Mouse (Mus musculus): ENCODE data around the gene Osbpl11. TPM values are rescaled to one million over a fixed set of nuclear protein-coding genes. Genes with fewer than 3 reads are reported as not detected.

Gene Osbpl11
- polyA plus RNA-seq, 1 experiment, result 8.3 TPM

DNA sequence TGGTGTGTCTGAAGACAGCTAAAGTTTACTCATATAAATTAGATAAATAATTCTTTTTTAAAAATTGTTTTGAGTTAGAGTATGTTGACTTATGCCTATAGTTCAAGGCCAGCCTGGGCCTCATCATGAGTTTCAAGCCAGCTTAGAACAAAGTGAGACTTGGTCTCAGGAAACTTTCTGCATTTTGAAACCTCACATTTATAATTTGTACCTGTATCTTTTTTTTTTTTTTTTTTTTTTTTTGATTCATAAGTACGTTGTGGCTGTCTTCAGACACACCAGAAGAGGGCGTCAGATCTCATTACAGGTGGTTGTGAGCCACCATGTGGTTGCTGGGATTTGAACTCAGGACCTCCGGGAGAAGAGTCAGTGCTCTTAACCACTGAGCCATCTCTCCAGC is 75.0 kb downstream of the Osbpl11 start:
- peaks cover 11% of the 10 kb centered on the region for H3K36me3 ChIP-seq (ENCODE audit: control insufficient read depth, insufficient read depth)
- H3K4me3 ChIP-seq (ENCODE audit: insufficient read depth, poor library complexity, severe bottlenecking), result no peak overlapping the region
- H3K79me2 ChIP-seq (ENCODE audit: control insufficient read depth, insufficient read depth), result peaks cover 86% of the 10 kb centered on the region
- H3K27me3 ChIP-seq (ENCODE audit: control insufficient read depth, insufficient read depth, insufficient read length), result no peaks in the 10 kb centered on the region
- no peak overlapping the region for H3ac ChIP-seq (ENCODE audit: control insufficient read depth, insufficient read length, low read depth)
- TF ChIP-seq CEBPB (IDR thresholded peaks at IDR 0.05; ENCODE audit: low read depth) (no peak), CTCF (IDR thresholded peaks at IDR 0.05; ENCODE audit: control insufficient read depth, insufficient read depth, insufficient read length) (no peak), FOSL1 (IDR thresholded peaks at IDR 0.05; ENCODE audit: insufficient read depth, low read length, poor library complexity, severe bottlenecking) (no peak), MYOG (IDR thresholded peaks at IDR 0.05; ENCODE audit: control insufficient read depth, extremely low read depth, insufficient read length) (no peak), MAX (IDR thresholded peaks at IDR 0.05) (no peak), USF1 (IDR thresholded peaks at IDR 0.05; ENCODE audit: low read depth) (no peak), MYOD1 (IDR thresholded peaks at IDR 0.05; ENCODE audit: control insufficient read depth, insufficient read length, low read depth) (no peak)
- H3K79me3 ChIP-seq (ENCODE audit: low read depth), result peaks cover 43% of the 10 kb centered on the region

DNA sequence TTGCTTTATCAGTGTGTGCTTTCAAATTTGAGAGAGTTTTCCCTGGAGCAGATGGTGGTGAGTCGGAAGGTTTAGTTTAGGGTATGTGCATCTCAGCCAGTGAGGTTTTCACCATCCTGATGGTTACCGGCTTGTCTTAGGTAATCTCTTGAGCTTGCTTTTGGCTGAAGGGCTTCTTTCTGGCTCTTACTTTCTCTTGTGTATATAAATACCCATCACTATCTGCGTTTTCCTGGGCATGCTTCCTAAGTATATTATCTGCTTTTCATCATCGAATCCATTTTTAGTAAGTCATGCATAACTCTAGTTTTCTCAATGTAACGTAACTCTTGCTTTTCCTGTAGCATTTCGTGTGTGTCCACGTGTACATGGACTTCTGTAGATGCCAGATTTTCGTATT is 76.0 kb downstream of the Osbpl11 start:
- Histone ChIP-seq H3K79me2 (ENCODE audit: control insufficient read depth, insufficient read depth) (peaks cover 76% of the 10 kb centered on the region), H3K27me3 (ENCODE audit: control insufficient read depth, insufficient read depth, insufficient read length) (no peaks in the 10 kb centered on the region), H3K4me3 (ENCODE audit: insufficient read depth, poor library complexity, severe bottlenecking) (no peak overlapping the region), H3ac (ENCODE audit: control insufficient read depth, insufficient read length, low read depth) (no peak overlapping the region), H3K36me3 (ENCODE audit: control insufficient read depth, insufficient read depth) (peaks cover 18% of the 10 kb centered on the region), H3K79me3 (ENCODE audit: low read depth) (peaks cover 40% of the 10 kb centered on the region)
- TF ChIP-seq MYOG (IDR thresholded peaks at IDR 0.05; ENCODE audit: control insufficient read depth, extremely low read depth, insufficient read length) (no peak), FOSL1 (IDR thresholded peaks at IDR 0.05; ENCODE audit: insufficient read depth, low read length, poor library complexity, severe bottlenecking) (no peak), MYOD1 (IDR thresholded peaks at IDR 0.05; ENCODE audit: control insufficient read depth, insufficient read length, low read depth) (no peak), MAX (IDR thresholded peaks at IDR 0.05) (no peak), USF1 (IDR thresholded peaks at IDR 0.05; ENCODE audit: low read depth) (no peak), CTCF (IDR thresholded peaks at IDR 0.05; ENCODE audit: control insufficient read depth, insufficient read depth, insufficient read length) (no peak), CEBPB (IDR thresholded peaks at IDR 0.05; ENCODE audit: low read depth) (no peak)

DNA sequence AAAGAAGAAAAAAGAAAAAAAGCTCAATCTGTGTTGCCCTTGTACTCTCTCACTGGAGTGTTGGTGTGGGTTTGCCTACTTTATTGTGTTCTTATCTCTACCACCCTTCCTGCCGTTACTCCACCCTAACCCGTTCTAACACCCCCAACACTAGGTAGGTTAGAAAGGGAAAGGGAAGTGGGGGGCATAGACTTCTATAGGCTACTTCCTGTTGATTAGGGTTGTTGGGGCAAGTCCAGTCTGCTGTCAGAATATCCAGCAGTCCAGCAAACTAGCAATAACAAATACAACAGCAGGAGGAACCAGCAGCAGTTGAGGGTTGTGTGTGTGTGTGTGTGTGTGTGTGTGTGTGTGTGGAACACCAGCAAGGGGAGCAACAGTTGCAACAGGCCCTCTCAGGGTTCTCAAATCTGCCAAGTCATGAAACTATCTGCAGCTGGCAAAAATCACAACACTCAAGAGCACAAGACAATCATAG is 76.8 kb downstream of the Osbpl11 start:
- Histone ChIP-seq H3K36me3 (ENCODE audit: control insufficient read depth, insufficient read depth) (peaks cover 24% of the 10 kb centered on the region), H3K27me3 (ENCODE audit: control insufficient read depth, insufficient read depth, insufficient read length) (no peaks in the 10 kb centered on the region), H3K79me2 (ENCODE audit: control insufficient read depth, insufficient read depth) (peaks cover 68% of the 10 kb centered on the region), H3K79me3 (ENCODE audit: low read depth) (peaks cover 35% of the 10 kb centered on the region), H3K4me3 (ENCODE audit: insufficient read depth, poor library complexity, severe bottlenecking) (no peak overlapping the region), H3ac (ENCODE audit: control insufficient read depth, insufficient read length, low read depth) (no peak overlapping the region)
- no peak for TF ChIP-seq CEBPB (IDR thresholded peaks at IDR 0.05; ENCODE audit: low read depth)
- no peak for TF ChIP-seq FOSL1 (IDR thresholded peaks at IDR 0.05; ENCODE audit: insufficient read depth, low read length, poor library complexity, severe bottlenecking)
- TF ChIP-seq MAX (IDR thresholded peaks at IDR 0.05), result no peak
- no peak for TF ChIP-seq CTCF (IDR thresholded peaks at IDR 0.05; ENCODE audit: control insufficient read depth, insufficient read depth, insufficient read length)
- no peak for TF ChIP-seq MYOD1 (IDR thresholded peaks at IDR 0.05; ENCODE audit: control insufficient read depth, insufficient read length, low read depth)
- TF ChIP-seq MYOG (IDR thresholded peaks at IDR 0.05; ENCODE audit: control insufficient read depth, extremely low read depth, insufficient read length), result no peak
- TF ChIP-seq USF1 (IDR thresholded peaks at IDR 0.05; ENCODE audit: low read depth), result no peak

DNA sequence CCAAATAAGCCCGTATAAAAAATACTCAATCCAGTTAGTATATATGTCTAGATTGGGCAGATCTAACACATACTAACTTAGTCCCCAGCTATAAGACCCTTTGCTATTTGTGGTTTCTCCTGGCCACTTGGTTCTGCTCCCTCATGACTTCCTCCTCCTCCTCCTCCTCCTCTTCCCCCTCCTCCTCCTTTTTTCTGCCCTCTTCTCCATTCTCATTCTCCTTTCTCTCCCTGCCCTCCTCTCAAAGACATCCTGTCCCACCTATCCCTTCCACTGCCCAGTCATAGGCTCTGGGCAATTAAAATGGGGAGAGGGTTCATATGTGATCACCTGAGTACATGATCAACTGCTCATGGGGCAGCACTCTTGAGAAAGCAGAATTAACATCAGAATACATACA is 77.2 kb downstream of the Osbpl11 start:
- Histone ChIP-seq H3K27me3 (ENCODE audit: control insufficient read depth, insufficient read depth, insufficient read length) (no peaks in the 10 kb centered on the region), H3ac (ENCODE audit: control insufficient read depth, insufficient read length, low read depth) (no peak overlapping the region), H3K79me2 (ENCODE audit: control insufficient read depth, insufficient read depth) (peaks cover 63% of the 10 kb centered on the region), H3K4me3 (ENCODE audit: insufficient read depth, poor library complexity, severe bottlenecking) (no peak overlapping the region), H3K36me3 (ENCODE audit: control insufficient read depth, insufficient read depth) (peaks cover 29% of the 10 kb centered on the region), H3K79me3 (ENCODE audit: low read depth) (peaks cover 33% of the 10 kb centered on the region)
- no peak for TF ChIP-seq MYOG (IDR thresholded peaks at IDR 0.05; ENCODE audit: control insufficient read depth, extremely low read depth, insufficient read length)
- no peak for TF ChIP-seq CEBPB (IDR thresholded peaks at IDR 0.05; ENCODE audit: low read depth)
- TF ChIP-seq FOSL1 (IDR thresholded peaks at IDR 0.05; ENCODE audit: insufficient read depth, low read length, poor library complexity, severe bottlenecking), result no peak
- no peak for TF ChIP-seq CTCF (IDR thresholded peaks at IDR 0.05; ENCODE audit: control insufficient read depth, insufficient read depth, insufficient read length)
- no peak for TF ChIP-seq USF1 (IDR thresholded peaks at IDR 0.05; ENCODE audit: low read depth)
- TF ChIP-seq MYOD1 (IDR thresholded peaks at IDR 0.05; ENCODE audit: control insufficient read depth, insufficient read length, low read depth), result no peak
- no peak for TF ChIP-seq MAX (IDR thresholded peaks at IDR 0.05)

DNA sequence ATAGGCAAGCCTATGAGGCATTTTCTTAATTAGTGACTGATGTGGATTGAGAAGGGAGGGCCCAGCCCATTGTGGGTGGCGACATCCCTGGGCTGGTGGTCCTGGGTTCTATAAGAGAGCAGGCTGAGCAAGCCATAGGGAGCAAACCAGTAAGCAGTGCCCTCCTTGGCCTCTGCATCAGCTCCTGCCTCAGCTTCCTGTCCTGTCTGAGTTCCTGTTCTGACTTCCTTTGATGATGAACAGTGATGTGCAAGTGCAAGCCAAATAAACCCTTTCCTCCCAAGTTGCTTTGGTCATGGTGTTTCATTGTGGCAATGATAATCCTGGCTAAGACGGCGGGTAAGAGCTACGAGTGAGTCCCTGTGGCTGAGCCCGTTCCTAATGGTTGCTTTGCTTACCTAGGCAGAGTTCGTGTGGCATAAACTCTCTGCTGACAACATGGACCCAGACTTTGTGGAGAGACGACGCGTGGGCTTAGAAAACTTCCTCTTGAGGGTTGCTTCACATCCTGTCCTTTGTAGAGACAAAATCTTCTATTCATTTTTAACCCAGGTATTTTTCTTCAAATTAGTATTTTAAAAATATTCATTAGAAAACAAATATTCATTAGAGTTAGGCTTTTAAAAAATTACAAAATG is 82.9 kb downstream of the Osbpl11 start:
- Histone ChIP-seq H3K4me3 (ENCODE audit: insufficient read depth, poor library complexity, severe bottlenecking) (no peak overlapping the region), H3ac (ENCODE audit: control insufficient read depth, insufficient read length, low read depth) (no peak overlapping the region), H3K27me3 (ENCODE audit: control insufficient read depth, insufficient read depth, insufficient read length) (no peaks in the 10 kb centered on the region), H3K36me3 (ENCODE audit: control insufficient read depth, insufficient read depth) (peaks cover 57% of the 10 kb centered on the region), H3K79me3 (ENCODE audit: low read depth) (peaks cover 5% of the 10 kb centered on the region), H3K79me2 (ENCODE audit: control insufficient read depth, insufficient read depth) (peaks cover 13% of the 10 kb centered on the region)
- no peak for TF ChIP-seq FOSL1 (IDR thresholded peaks at IDR 0.05; ENCODE audit: insufficient read depth, low read length, poor library complexity, severe bottlenecking)

DNA sequence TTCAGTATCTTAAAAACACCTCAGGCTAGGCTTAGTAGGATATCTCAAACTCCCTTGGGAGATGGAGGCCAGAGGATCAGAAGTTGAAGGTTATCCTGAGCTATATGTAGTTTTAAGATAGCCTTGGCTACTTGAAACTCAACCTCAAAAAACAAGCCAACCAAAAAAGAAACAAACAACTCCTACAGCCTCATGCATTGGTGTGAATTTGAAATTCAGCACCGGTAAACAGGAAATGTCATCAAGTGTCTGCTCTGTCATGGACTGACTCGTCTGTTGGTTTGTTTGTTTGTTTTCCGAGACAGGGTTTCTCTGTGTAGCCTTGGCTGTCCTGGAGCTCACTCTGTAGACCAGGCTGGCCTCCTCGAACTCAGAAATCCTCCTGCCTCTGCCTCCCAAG is 87.0 kb downstream of the Osbpl11 start:
- TF ChIP-seq CTCF (IDR thresholded peaks at IDR 0.05; ENCODE audit: control insufficient read depth, insufficient read depth, insufficient read length) (no peak), CEBPB (IDR thresholded peaks at IDR 0.05; ENCODE audit: low read depth) (no peak), FOSL1 (IDR thresholded peaks at IDR 0.05; ENCODE audit: insufficient read depth, low read length, poor library complexity, severe bottlenecking) (no peak), MAX (IDR thresholded peaks at IDR 0.05) (no peak), MYOD1 (IDR thresholded peaks at IDR 0.05; ENCODE audit: control insufficient read depth, insufficient read length, low read depth) (no peak), MYOG (IDR thresholded peaks at IDR 0.05; ENCODE audit: control insufficient read depth, extremely low read depth, insufficient read length) (no peak), USF1 (IDR thresholded peaks at IDR 0.05; ENCODE audit: low read depth) (no peak)
- H3K79me3 ChIP-seq (ENCODE audit: low read depth), result no peaks in the 10 kb centered on the region
- H3ac ChIP-seq (ENCODE audit: control insufficient read depth, insufficient read length, low read depth), result no peak overlapping the region
- peaks cover 46% of the 10 kb centered on the region for H3K36me3 ChIP-seq (ENCODE audit: control insufficient read depth, insufficient read depth)
- H3K27me3 ChIP-seq (ENCODE audit: control insufficient read depth, insufficient read depth, insufficient read length), result no peaks in the 10 kb centered on the region
- H3K4me3 ChIP-seq (ENCODE audit: insufficient read depth, poor library complexity, severe bottlenecking), result no peak overlapping the region
- no peaks in the 10 kb centered on the region for H3K79me2 ChIP-seq (ENCODE audit: control insufficient read depth, insufficient read depth)

All from C2C12 (cell line).